ENCODE assay signal across 27 mouse cellular contexts in the genomic region with DNA sequence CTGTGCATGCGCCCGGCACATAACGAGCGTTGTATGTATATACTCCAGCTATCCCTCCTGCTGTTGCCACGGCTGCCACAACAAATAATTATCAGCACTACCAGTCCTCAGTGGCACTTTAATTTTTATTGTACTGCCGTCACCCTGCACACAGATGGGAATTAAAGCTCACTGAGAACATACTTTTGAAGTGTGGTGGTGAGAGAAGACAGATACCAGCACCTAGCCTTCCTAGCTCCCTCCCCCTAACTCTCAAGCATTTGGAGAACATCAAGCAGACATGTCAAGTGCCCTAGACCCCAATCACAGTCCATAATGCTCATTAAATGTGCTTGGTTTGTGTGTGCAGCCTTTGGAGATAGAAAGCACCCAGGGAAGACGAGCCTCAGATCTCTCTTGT.
A peak's percentile ranks its signal among the peaks of the same experiment; 100 is the strongest.
DNase-seq lines count a peak whose midpoint lies in the region; ATAC-seq and TF ChIP-seq lines count a peak whose summit lies in the region.
"Had no signal": no experiment of that assay in that cellular context is flagged by ENCODE, and none has a peak within 500 bp of the region (broad histone marks: within the 10 kb centered on the region; RNA-seq: fewer than 3 reads in every experiment).

No protein-coding gene starts in this region.

- no peaks in the 10 kb centered on the region for H3K9me3 ChIP-seq in heart, embryonic 11.5 days (replicated peaks; ENCODE audit: control insufficient read depth, low read length)
- H3K9me3 ChIP-seq in heart, embryonic 14.5 days (ENCODE audit: control insufficient read depth, low read length): no peaks in the 10 kb centered on the region
- H3K9me3 ChIP-seq in heart, postnatal 0 days (replicated peaks; ENCODE audit: control insufficient read depth, low read length): no peaks in the 10 kb centered on the region
- H3K9me3 ChIP-seq: embryonic facial prominence, embryonic 10.5 days; embryonic facial prominence, embryonic 13.5 days; forebrain, embryonic 13.5 days had no signal

- intact Hi-C loops in heart, postnatal 36 days (cut with DNase I): no loop called here
- intact Hi-C loops in heart, postnatal 10 days (cut with DNase I): no loop called here
- intact Hi-C loops in heart, adult 2 months (cut with DNase I): no loop called here

- no peaks in the 10 kb centered on the region for H3K79me2 ChIP-seq in heart, adult 2 months (replicated peaks; ENCODE audit: control insufficient read depth, insufficient read depth, low read length)

- no peak for DNase-seq in heart, postnatal 36 days
- DNase-seq in heart, postnatal 10 days: no peak
- peak; percentile 10 for DNase-seq in heart, postnatal 0 days (ENCODE audit: low spot score)
- DNase-seq in heart, adult 2 months: no peak
- DNase-seq in cerebellum, adult 9-11 months: no peak
- DNase-seq: adrenal gland, adult 2 months; adrenal gland, postnatal 14 days; cerebellum, adult 11 months; cerebellum, adult 2 months; cerebellum, postnatal 10 days; cerebellum, postnatal 36 days; embryo, embryonic 11 days; forebrain, postnatal 0 days; gastrocnemius, postnatal 25 days; kidney, adult 18-20 months; kidney, adult 9 months had no signal

- WGBS in heart, embryonic 11.5 days (ENCODE audit: insufficient replicate concordance): 49% methylated on average over 7 of the region's 7 CpGs
- 26% methylated on average over 7 of the region's 7 CpGs for WGBS in heart, embryonic 14.5 days
- WGBS in heart, postnatal 0 days: 23% methylated on average over 7 of the region's 7 CpGs
- WGBS in heart, adult 2 months: 55% methylated on average over 7 of the region's 7 CpGs

- no peak overlapping the region for H3K4me2 ChIP-seq in heart, embryonic 11.5 days
- H3K4me2 ChIP-seq in heart, embryonic 14.5 days (ENCODE audit: low read length): peak overlapping the region; percentile 34; the same call in 1 of the 2 replicates
- no peak overlapping the region for H3K4me2 ChIP-seq in heart, postnatal 0 days (ENCODE audit: low read depth, low read length)
- H3K4me2 ChIP-seq: embryonic facial prominence, embryonic 13.5 days; forebrain, embryonic 13.5 days; hindbrain, embryonic 14.5 days had no signal

- 0 out of 2 replicates have a peak, but pooled peaks have one; percentile 18 for ATAC-seq in heart, embryonic 11.5 days (replicated peaks; ENCODE audit: insufficient number of reproducible peaks, low FRiP score, low TSS enrichment)
- ATAC-seq in heart, embryonic 14.5 days (ENCODE audit: insufficient number of reproducible peaks, insufficient read depth, low FRiP score, low read depth): peak; percentile 50; the same call in 1 of the 2 replicates
- peak; percentile 20; the same call in 1 of the 2 replicates for ATAC-seq in heart, postnatal 0 days (ENCODE audit: insufficient read depth, low read depth)
- ATAC-seq: CD4-positive, CD25-positive, alpha-beta regulatory T cell, adult 4 months; forebrain, embryonic 13.5 days; forebrain, postnatal 0 days; hindbrain, postnatal 0 days; inflammation-experienced regulatory T-cells, adult 6 months; intestine, embryonic 16.5 days had no signal

- no peak for TF ChIP-seq POLR2A in heart, adult 2 months (IDR thresholded peaks at IDR 0.05; ENCODE audit: insufficient read depth, low read depth, low read length)

- 0 out of 2 replicates have a peak, but pooled peaks cover 2% of the 10 kb centered on the region for H3K27me3 ChIP-seq in heart, embryonic 11.5 days (ENCODE audit: control insufficient read depth, insufficient read depth, low read length)
- H3K27me3 ChIP-seq in heart, embryonic 14.5 days (ENCODE audit: control insufficient read depth, insufficient read depth, low read length): peaks cover 27% of the 10 kb centered on the region
- H3K27me3 ChIP-seq in heart, postnatal 0 days (ENCODE audit: control insufficient read depth, insufficient read depth, low read length): peaks cover 40% of the 10 kb centered on the region
- H3K27me3 ChIP-seq in heart, adult 2 months (ENCODE audit: control insufficient read depth, insufficient read depth, low read length): no peaks in the 10 kb centered on the region; the same call in 1 of the 2 replicates
- H3K27me3 ChIP-seq: embryonic facial prominence, embryonic 13.5 days; forebrain, embryonic 13.5 days had no signal

- no peak for TF ChIP-seq CTCF in heart, postnatal 0 days (IDR thresholded peaks at IDR 0.05; ENCODE audit: low read depth)
- no peak for TF ChIP-seq CTCF in heart, adult 2 months (IDR thresholded peaks at IDR 0.05)

- TF ChIP-seq EP300 in heart, postnatal 0 days (IDR thresholded peaks at IDR 0.05; ENCODE audit: low read depth): no peak
- TF ChIP-seq EP300 in heart, adult 2 months (IDR thresholded peaks at IDR 0.05; ENCODE audit: insufficient read depth, low read depth, low read length): no peak

- no peak overlapping the region for H3K4me3 ChIP-seq in heart, embryonic 11.5 days (ENCODE audit: low read depth, low read length)
- H3K4me3 ChIP-seq in heart, embryonic 14.5 days (ENCODE audit: control insufficient read depth in 1 of 2, insufficient read depth in 1 of 2, low read depth in 1 of 2, low read length in 2 of 2): no peak overlapping the region
- H3K4me3 ChIP-seq in heart, postnatal 0 days (ENCODE audit: low read depth, low read length): no peak overlapping the region
- no peak overlapping the region for H3K4me3 ChIP-seq in heart, adult 2 months
- H3K4me3 ChIP-seq: embryonic facial prominence, embryonic 10.5 days; embryonic facial prominence, embryonic 13.5 days; erythroblast, embryonic 14.5 days; forebrain, embryonic 13.5 days had no signal

- 0 out of 2 replicates have a peak, but pooled peaks cover 3% of the 10 kb centered on the region for H3K4me1 ChIP-seq in heart, embryonic 11.5 days (ENCODE audit: control insufficient read depth, insufficient read depth, low read length)
- peaks cover 5 to 7% of the 10 kb centered on the region in 2 experiments for H3K4me1 ChIP-seq in heart, embryonic 14.5 days (ENCODE audit: control insufficient read depth in 2 of 2, insufficient read depth in 2 of 2, low read length in 2 of 2)
- H3K4me1 ChIP-seq in heart, postnatal 0 days (ENCODE audit: control insufficient read depth, insufficient read depth): peaks cover 10% of the 10 kb centered on the region; the same call in 1 of the 2 replicates
- H3K4me1 ChIP-seq in heart, adult 2 months (ENCODE audit: control insufficient read depth, insufficient read depth, low read length): no peaks in the 10 kb centered on the region
- H3K4me1 ChIP-seq: forebrain, embryonic 13.5 days had no signal

- no peaks in the 10 kb centered on the region for H3K36me3 ChIP-seq in heart, embryonic 11.5 days (ENCODE audit: control insufficient read depth, insufficient read depth, low read length)
- H3K36me3 ChIP-seq in heart, embryonic 14.5 days (ENCODE audit: control insufficient read depth, insufficient read depth, low read length): no peaks in the 10 kb centered on the region
- no peaks in the 10 kb centered on the region for H3K36me3 ChIP-seq in heart, postnatal 0 days (replicated peaks; ENCODE audit: control insufficient read depth, insufficient read depth, low read length)
- H3K36me3 ChIP-seq in heart, adult 2 months (ENCODE audit: control insufficient read depth, insufficient read depth, low read length): no peaks in the 10 kb centered on the region
- H3K36me3 ChIP-seq: embryonic facial prominence, embryonic 10.5 days; embryonic facial prominence, embryonic 13.5 days had no signal

- no peak overlapping the region for H3K27ac ChIP-seq in heart, embryonic 11.5 days (ENCODE audit: low read depth, low read length)
- 0 out of 4 replicates have a peak overlapping the region, but pooled peaks of 1 of the 2 experiments have one; percentile 11 for H3K27ac ChIP-seq in heart, embryonic 14.5 days (replicated peaks in 1 of 2; ENCODE audit: control insufficient read depth in 1 of 2, insufficient read depth in 1 of 2, low read depth in 2 of 2, low read length in 2 of 2)
- no peak overlapping the region for H3K27ac ChIP-seq in heart, postnatal 0 days (ENCODE audit: low read depth)
- no peak overlapping the region for H3K27ac ChIP-seq in heart, adult 2 months
- H3K27ac ChIP-seq: embryonic facial prominence, embryonic 10.5 days; embryonic facial prominence, embryonic 13.5 days; forebrain, embryonic 13.5 days; hindbrain, embryonic 14.5 days; hindbrain, postnatal 0 days had no signal

- H3K9ac ChIP-seq in heart, embryonic 11.5 days (ENCODE audit: low read depth, low read length): no peak overlapping the region
- no peak overlapping the region for H3K9ac ChIP-seq in heart, embryonic 14.5 days (ENCODE audit: low read length)
- no peak overlapping the region for H3K9ac ChIP-seq in heart, postnatal 0 days (replicated peaks; ENCODE audit: low read depth, low read length)
- no peak overlapping the region for H3K9ac ChIP-seq in heart, adult 2 months (ENCODE audit: low read depth, low read length)
- H3K9ac ChIP-seq: embryonic facial prominence, embryonic 13.5 days; forebrain, embryonic 13.5 days; forebrain, postnatal 0 days; hindbrain, embryonic 14.5 days had no signal
